Mouse (Mus musculus) cerebellum, postnatal 10 days (tissue): Measurements from ENCODE around the gene Lypd3.
A peak's percentile ranks its signal among the peaks of the same experiment; 100 is the strongest.
"Not testable (repeated sequence)": the region's sequence is repeated elsewhere in the genome, so short reads cannot be mapped to it uniquely, and the experiment has no call there.

Source experiments
- DNase-seq, 2 experiments: peaks; one replicate each; pipeline ENCODE4 v3.0.0; 2021; ENCODE audit warnings: mixed read lengths in 2 of 2

Gene Lypd3

DNA sequence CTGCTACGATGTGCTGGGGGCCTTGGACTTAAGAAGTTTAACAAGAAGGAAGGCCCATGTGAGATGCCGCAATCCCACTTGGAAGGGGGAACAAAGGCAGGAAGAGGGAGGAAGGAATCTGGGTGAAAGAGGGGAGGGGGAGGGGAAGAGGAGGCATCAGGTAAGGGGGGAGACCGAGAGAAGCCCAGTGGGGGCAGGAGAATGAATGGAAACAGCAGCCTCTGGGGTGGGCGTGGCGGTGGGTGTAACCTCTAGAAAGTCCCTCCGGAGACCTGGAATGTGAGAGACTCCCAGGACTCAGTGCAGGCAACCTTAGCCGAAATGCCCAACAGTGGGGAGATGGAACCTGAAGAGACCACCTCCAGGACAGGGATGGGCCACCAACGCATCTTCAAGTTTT lies 28.0 kb downstream of the Lypd3 start:
- no peak for DNase-seq

DNA sequence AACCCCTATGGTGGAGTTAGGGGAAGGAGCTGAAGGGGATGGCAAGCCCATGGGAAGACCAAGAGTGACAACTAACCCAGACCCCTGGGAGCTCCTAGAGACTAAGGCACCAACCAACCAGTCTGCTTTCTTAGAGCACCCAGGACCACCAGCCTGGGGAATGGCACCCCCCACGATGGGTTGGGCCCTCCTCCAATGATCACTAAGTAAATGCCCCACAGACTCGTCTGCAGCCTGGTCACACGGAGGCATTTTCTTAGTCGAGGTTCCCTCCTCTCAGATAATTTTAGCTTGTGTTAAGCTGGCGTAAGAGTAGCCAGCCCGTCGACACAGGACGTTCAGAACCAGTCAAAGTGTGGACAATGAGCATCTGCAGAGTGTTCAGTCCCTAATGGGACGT lies 28.6 kb downstream of the Lypd3 start:
- DNase-seq, result no peak

DNA sequence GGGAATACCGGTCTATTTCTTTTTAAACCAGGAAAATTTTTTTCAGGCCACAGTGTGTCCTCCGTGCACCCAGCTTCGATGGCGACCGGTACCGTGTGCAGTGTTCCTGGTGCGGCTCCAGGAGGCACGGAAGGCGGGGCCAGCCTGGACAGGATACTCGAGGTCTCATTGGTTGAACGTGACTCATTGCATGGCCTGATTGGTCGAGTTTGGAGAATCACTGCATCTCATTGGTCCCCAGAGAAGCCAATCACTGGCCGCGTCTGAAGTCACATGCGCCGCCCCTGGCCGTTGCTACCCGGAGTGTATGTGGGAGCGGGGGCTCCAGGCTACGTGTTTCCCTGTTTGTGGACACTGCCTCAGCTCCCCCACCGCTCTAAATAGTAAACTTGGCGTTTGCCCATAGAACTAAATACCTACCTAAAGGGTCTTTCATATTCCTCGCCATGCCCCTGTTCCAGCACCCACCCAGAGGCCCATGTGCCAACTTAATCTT lies 35.6 kb downstream of the Lypd3 start:
- no peak for DNase-seq

DNA sequence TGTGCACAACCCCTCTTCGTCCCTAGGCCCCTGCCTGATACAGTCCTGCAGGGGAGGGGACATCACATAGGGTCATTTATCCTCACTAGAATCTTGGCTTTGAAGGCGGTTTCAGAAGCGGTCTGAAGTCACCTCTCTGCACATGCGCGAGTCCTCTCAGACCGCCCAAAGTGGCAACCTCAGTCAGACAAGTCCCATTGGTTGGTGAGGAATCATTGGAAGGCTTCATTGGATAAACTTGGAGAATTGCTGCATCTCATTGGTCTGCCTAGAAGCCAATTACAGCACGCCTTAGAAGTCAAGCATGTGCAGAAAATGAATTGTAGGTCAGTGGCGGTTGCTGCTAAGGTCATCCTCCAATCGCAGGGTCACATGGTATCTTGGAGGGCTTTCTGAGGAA lies 40.2 kb downstream of the Lypd3 start, which contains the start of gene Tex101:
TSS of gene Tex101 (minus strand) at position 101 of the 400 bp plus-strand sequence.
- DNase-seq, result no peak

DNA sequence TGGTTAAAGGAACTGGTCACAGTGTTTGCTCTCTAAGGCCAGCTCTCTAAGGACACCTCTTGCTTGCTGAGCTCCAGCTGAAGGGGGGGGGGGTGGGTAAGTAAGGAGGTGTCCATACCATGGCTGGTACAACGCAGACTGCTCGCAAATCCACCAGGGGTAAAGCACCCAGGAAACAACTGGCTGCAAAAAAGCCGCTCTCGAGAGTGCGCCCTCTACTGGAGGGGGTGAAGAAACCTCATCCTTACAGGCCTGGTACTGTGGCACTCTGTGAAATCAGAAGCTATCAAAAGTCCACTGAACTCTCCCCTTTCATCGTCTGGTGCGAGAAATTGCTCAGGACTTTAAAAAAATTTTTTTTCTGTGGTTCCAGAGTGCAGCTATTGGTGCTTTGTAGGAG lies 47.8 kb downstream of the Lypd3 start:
- DNase-seq, result peak in 1 of 2 experiments; percentile 18

DNA sequence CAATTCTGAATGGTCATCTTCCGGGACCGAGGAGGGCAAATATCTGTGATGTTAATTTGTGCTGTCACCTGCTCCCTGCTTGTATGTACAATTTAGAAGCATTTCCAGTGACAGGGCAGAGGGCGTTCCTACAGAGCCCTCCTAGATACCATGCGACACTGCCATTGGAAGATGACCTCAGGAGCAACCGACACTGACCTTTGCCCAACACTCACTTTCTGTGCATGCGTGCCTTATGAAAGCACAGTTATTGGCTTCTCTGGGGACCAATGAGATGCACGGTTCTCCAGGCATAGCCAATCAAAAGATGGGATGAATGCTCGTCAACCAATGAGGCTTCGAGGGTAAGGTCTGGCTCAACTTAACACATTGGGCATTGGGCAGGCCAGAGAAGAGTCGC lies 51.2 kb downstream of the Lypd3 start:
- DNase-seq, result not testable (repeated sequence)
